Mouse (Mus musculus) myocyte (in vitro differentiated cells): Measurements from ENCODE around the gene Zfp697. TPM values are rescaled to one million over a fixed set of nuclear protein-coding genes. Genes with fewer than 3 reads are reported as not detected.

Source experiments
- H3K27me3 ChIP-seq: one replicate; pipeline ENCODE4 v1.6.1; 2011; ENCODE audit not compliant: control insufficient read depth, insufficient read depth, insufficient read length
- H3K36me3 ChIP-seq: one replicate; pipeline ENCODE4 v1.6.1; 2011; ENCODE audit not compliant: control insufficient read depth, insufficient read depth
- H3K4me2 ChIP-seq: one replicate; pipeline ENCODE4 v1.6.1; 2011; ENCODE audit warnings: low read depth, control low read depth
- H3K4me3 ChIP-seq: one replicate; pipeline ENCODE4 v1.5.1; 2011; ENCODE audit warnings: mild to moderate bottlenecking, control low read depth, moderate library complexity
- H3K79me2 ChIP-seq: one replicate; pipeline ENCODE4 v1.6.1; 2011; ENCODE audit not compliant: control insufficient read depth, insufficient read depth
- H3ac ChIP-seq: one replicate; pipeline ENCODE4 v1.6.1; 2011; ENCODE audit not compliant: control insufficient read depth, insufficient read length
- CEBPB ChIP-seq: IDR thresholded peaks from 2 replicates; pipeline ENCODE4 v1.6.1; 2011; ENCODE audit warnings: mild to moderate bottlenecking, moderate library complexity; ENCODE audit not compliant: poor library complexity, insufficient read depth, severe bottlenecking
- E2F4 ChIP-seq: IDR thresholded peaks from one replicate; pipeline ENCODE4 v1.6.1; 2011; ENCODE audit warnings: mild to moderate bottlenecking, control low read depth, moderate library complexity; ENCODE audit not compliant: insufficient read depth
- MAX ChIP-seq: IDR thresholded peaks from one replicate; pipeline ENCODE4 v1.6.1; 2011; ENCODE audit warnings: low read depth, mild to moderate bottlenecking, control low read depth
- MYOD1 ChIP-seq, 3 experiments: IDR thresholded peaks; one replicate each; pipeline ENCODE4 v1.6.1; 2011; ENCODE audit warnings: control low read depth in 2 of 3, low read depth in 2 of 3, mild to moderate bottlenecking in 2 of 3, moderate library complexity in 1 of 3; ENCODE audit not compliant: insufficient read length in 2 of 3, control insufficient read depth in 1 of 3
- MYOG ChIP-seq, 3 experiments: IDR thresholded peaks; one replicate each; pipeline ENCODE4 v1.6.1; 2011; ENCODE audit warnings: control low read depth in 2 of 3, low read depth in 2 of 3, mild to moderate bottlenecking in 2 of 3; ENCODE audit not compliant: insufficient read length in 2 of 3, control insufficient read depth in 1 of 3, insufficient read depth in 1 of 3
- POLR2A ChIP-seq: IDR thresholded peaks from one replicate; pipeline ENCODE4 v1.6.1; 2011; ENCODE audit warnings: low read depth, mild to moderate bottlenecking, control low read depth, moderate library complexity; ENCODE audit not compliant: insufficient read length
- POLR2AphosphoS2 ChIP-seq: IDR thresholded peaks from one replicate; pipeline ENCODE4 v1.6.1; 2011; ENCODE audit warnings: low read depth, control low read depth; ENCODE audit not compliant: insufficient read length
- SRF ChIP-seq: IDR thresholded peaks from one replicate; pipeline ENCODE4 v1.6.1; 2011; ENCODE audit warnings: low read depth; ENCODE audit not compliant: control insufficient read depth, insufficient read length
- TCF12 ChIP-seq: IDR thresholded peaks from one replicate; pipeline ENCODE4 v1.6.1; 2011; ENCODE audit warnings: mild to moderate bottlenecking, control low read depth; ENCODE audit not compliant: poor library complexity, insufficient read depth, severe bottlenecking
- TCF3 ChIP-seq: IDR thresholded peaks from one replicate; pipeline ENCODE4 v1.6.1; 2011; ENCODE audit warnings: low read depth, control low read depth; ENCODE audit not compliant: insufficient read length
- USF1 ChIP-seq: IDR thresholded peaks from one replicate; pipeline ENCODE4 v1.6.1; 2011; ENCODE audit warnings: low read depth, mild to moderate bottlenecking, control low read depth, moderate library complexity
- polyA plus RNA-seq: library from polyadenylated mRNA; unstranded; fragments of >200 nt; fragmentation: generic; extraction: Trizol; gene quantifications from one replicate; pipeline ENCODE4 v1.2.1, GENCODE M21; 2012; ENCODE audit warnings: missing spikeins

The Zfp697 gene
- polyA plus RNA-seq, 1 experiment, result 5.3 TPM

- Histone ChIP-seq H3K79me2 (no peaks in the 10 kb centered on the region), H3ac (no peak overlapping the region), H3K4me2 (no peak overlapping the region), H3K4me3 (no peak overlapping the region), H3K36me3 (peaks cover 4% of the 10 kb centered on the region), H3K27me3 (no peaks in the 10 kb centered on the region)
- TF ChIP-seq USF1 (no peak), TCF3 (no peak), MYOG (IDR thresholded peaks at IDR 0.05; ENCODE audit: control insufficient read depth in 1 of 3, insufficient read depth in 1 of 3, insufficient read length in 2 of 3, low read depth in 2 of 3) (no peak), POLR2A (no peak), MAX (no peak), SRF (no peak)
These were observed 37.5 kb downstream of the Zfp697 start for GRCm38 (mm10) chr3:98419786-98420070.

GRCm38 (mm10) chr3:98422926-98423325 is 40.7 kb downstream of the Zfp697 start:
- Histone ChIP-seq H3K4me3 (no peak overlapping the region), H3ac (no peak overlapping the region), H3K79me2 (no peaks in the 10 kb centered on the region), H3K27me3 (no peaks in the 10 kb centered on the region), H3K4me2 (no peak overlapping the region), H3K36me3 (peaks cover 25% of the 10 kb centered on the region)
- TF ChIP-seq MYOD1 (IDR thresholded peaks at IDR 0.05; ENCODE audit: control insufficient read depth in 1 of 3, insufficient read length in 2 of 3, low read depth in 2 of 3), result no peak
- no peak for TF ChIP-seq USF1
- no peak for TF ChIP-seq POLR2AphosphoS2
- no peak for TF ChIP-seq POLR2A
- no peak for TF ChIP-seq TCF12
- no peak for TF ChIP-seq MYOG (IDR thresholded peaks at IDR 0.05; ENCODE audit: control insufficient read depth in 1 of 3, insufficient read depth in 1 of 3, insufficient read length in 2 of 3, low read depth in 2 of 3)
- no peak for TF ChIP-seq MAX

- Histone ChIP-seq H3K4me3 (no peak overlapping the region), H3K27me3 (no peaks in the 10 kb centered on the region), H3K79me2 (no peaks in the 10 kb centered on the region), H3K36me3 (peaks cover 37% of the 10 kb centered on the region), H3ac (no peak overlapping the region), H3K4me2 (no peak overlapping the region)
- TF ChIP-seq TCF12 (no peak), CEBPB (no peak)
These were observed 44.5 kb downstream of the Zfp697 start for GRCm38 (mm10) chr3:98426749-98427148.

GRCm38 (mm10) chr3:98427260-98427599 is 45.0 kb downstream of the Zfp697 start:
- Histone ChIP-seq H3K36me3 (peaks cover 37% of the 10 kb centered on the region), H3ac (no peak overlapping the region), H3K79me2 (no peaks in the 10 kb centered on the region), H3K4me3 (no peak overlapping the region), H3K27me3 (no peaks in the 10 kb centered on the region), H3K4me2 (no peak overlapping the region)
- TF ChIP-seq TCF3 (no peak), E2F4 (no peak), POLR2AphosphoS2 (no peak), POLR2A (no peak), SRF (no peak)

- Histone ChIP-seq H3K4me2 (no peak overlapping the region), H3ac (no peak overlapping the region), H3K36me3 (peaks cover 37% of the 10 kb centered on the region), H3K4me3 (no peak overlapping the region), H3K27me3 (no peaks in the 10 kb centered on the region), H3K79me2 (no peaks in the 10 kb centered on the region)
- TF ChIP-seq POLR2A (no peak), E2F4 (no peak), TCF12 (no peak)
These were observed 45.6 kb downstream of the Zfp697 start for GRCm38 (mm10) chr3:98427600-98428448.

- no peaks in the 10 kb centered on the region for H3K27me3 ChIP-seq
- TF ChIP-seq MYOD1 (IDR thresholded peaks at IDR 0.05; ENCODE audit: control insufficient read depth in 1 of 3, insufficient read length in 2 of 3, low read depth in 2 of 3) (no peak), E2F4 (no peak), TCF12 (no peak), CEBPB (no peak), MYOG (IDR thresholded peaks at IDR 0.05; ENCODE audit: control insufficient read depth in 1 of 3, insufficient read depth in 1 of 3, insufficient read length in 2 of 3, low read depth in 2 of 3) (no peak)
- H3K36me3 ChIP-seq, result peaks cover 37% of the 10 kb centered on the region
- H3K79me2 ChIP-seq, result no peaks in the 10 kb centered on the region
- no peak overlapping the region for H3K4me3 ChIP-seq
- H3ac ChIP-seq, result no peak overlapping the region
- no peak overlapping the region for H3K4me2 ChIP-seq
These were observed 46.2 kb downstream of the Zfp697 start for GRCm38 (mm10) chr3:98428449-98428775.
